Mouse (Mus musculus): ENCODE data around the gene Nid2. TPM values are rescaled to one million over a fixed set of nuclear protein-coding genes. Genes with fewer than 3 reads are reported as not detected.
A peak's percentile ranks its signal among the peaks of the same experiment; 100 is the strongest.

Gene Nid2
- polyA plus RNA-seq, 1 experiment from 2014 or later = 32.9 TPM

- no peaks in the 10 kb centered on the region for H3K9me3 ChIP-seq (ENCODE audit: control insufficient read depth, low read length)
- no peaks in the 10 kb centered on the region for H3K36me3 ChIP-seq (ENCODE audit: control insufficient read depth, insufficient read depth, low read length)
- DNase-seq (ENCODE audit: low spot score) = no peak
- H3K27ac ChIP-seq (ENCODE audit: low read depth, low read length) = no peak overlapping the region
- 85% methylated on average over 3 of the region's 3 CpGs for WGBS
- no peaks in the 10 kb centered on the region for H3K27me3 ChIP-seq (ENCODE audit: control insufficient read depth, insufficient read depth, low read length)
- H3K4me2 ChIP-seq (replicated peaks; ENCODE audit: low read depth, low read length) = no peak overlapping the region
- H3K9ac ChIP-seq (ENCODE audit: low read depth, low read length) = no peak overlapping the region
- H3K4me1 ChIP-seq (replicated peaks; ENCODE audit: control insufficient read depth, insufficient read depth, low read length) = no peaks in the 10 kb centered on the region
- ATAC-seq (ENCODE audit: low FRiP score) = no peak
- H3K4me3 ChIP-seq (ENCODE audit: low read depth, low read length) = no peak overlapping the region
Measured at GRCm38 (mm10) chr14:19807339-19807738, 56.3 kb downstream of the Nid2 start.

DNA sequence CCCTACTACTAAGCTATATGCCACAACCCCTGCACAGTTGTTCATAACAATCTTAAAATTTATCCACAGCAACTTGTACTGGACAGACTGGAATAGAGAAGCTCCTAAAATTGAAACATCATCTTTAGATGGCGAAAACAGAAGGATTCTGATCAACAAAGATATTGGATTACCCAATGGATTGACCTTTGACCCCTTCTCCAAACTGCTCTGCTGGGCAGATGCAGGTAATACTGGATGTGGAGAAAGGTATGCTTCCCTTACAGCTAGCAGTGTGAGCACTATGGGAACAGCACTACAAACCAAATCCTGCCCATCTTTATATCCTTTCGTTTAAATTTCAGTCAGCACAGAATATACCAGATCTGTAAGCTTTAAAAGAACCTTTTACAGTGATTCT is 56.8 kb downstream of the Nid2 start:
- ATAC-seq (ENCODE audit: low FRiP score) = no peak
- no peak overlapping the region for H3K4me2 ChIP-seq (replicated peaks; ENCODE audit: low read depth, low read length)
- H3K9ac ChIP-seq (ENCODE audit: low read depth, low read length) = no peak overlapping the region
- 89% methylated on average over 2 of the region's 2 CpGs for WGBS
- H3K27ac ChIP-seq (ENCODE audit: low read depth, low read length) = no peak overlapping the region
- no peaks in the 10 kb centered on the region for H3K27me3 ChIP-seq (ENCODE audit: control insufficient read depth, insufficient read depth, low read length)
- no peak for DNase-seq (ENCODE audit: low spot score)
- H3K36me3 ChIP-seq (ENCODE audit: control insufficient read depth, insufficient read depth, low read length) = no peaks in the 10 kb centered on the region
- no peaks in the 10 kb centered on the region for H3K4me1 ChIP-seq (replicated peaks; ENCODE audit: control insufficient read depth, insufficient read depth, low read length)
- H3K9me3 ChIP-seq (ENCODE audit: control insufficient read depth, low read length) = no peaks in the 10 kb centered on the region
- no peak overlapping the region for H3K4me3 ChIP-seq (ENCODE audit: low read depth, low read length)

DNA sequence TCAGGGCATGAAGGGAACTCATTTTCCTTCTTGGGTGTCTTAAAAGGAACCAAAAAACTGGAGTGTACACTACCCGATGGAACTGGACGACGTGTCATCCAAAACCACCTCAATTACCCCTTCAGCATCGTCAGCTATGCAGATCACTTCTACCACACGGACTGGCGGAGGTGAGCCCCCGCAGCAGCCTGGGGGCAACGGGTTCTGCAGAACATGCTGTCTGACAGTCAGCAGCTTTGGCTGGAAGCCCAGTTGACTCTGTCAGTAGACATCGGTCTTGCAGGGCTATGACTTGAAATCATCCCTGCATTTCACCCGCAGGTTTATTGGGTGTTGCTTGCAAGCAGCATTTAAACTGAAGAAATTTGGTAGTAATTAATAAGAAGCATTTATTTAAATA is 58.9 kb downstream of the Nid2 start:
- Histone ChIP-seq H3K4me2 (replicated peaks; ENCODE audit: low read depth, low read length) (no peak overlapping the region), H3K4me3 (ENCODE audit: low read depth, low read length) (no peak overlapping the region), H3K4me1 (replicated peaks; ENCODE audit: control insufficient read depth, insufficient read depth, low read length) (no peaks in the 10 kb centered on the region), H3K9me3 (ENCODE audit: control insufficient read depth, low read length) (no peaks in the 10 kb centered on the region), H3K36me3 (ENCODE audit: control insufficient read depth, insufficient read depth, low read length) (no peaks in the 10 kb centered on the region), H3K27ac (ENCODE audit: low read depth, low read length) (no peak overlapping the region), H3K27me3 (ENCODE audit: control insufficient read depth, insufficient read depth, low read length) (no peaks in the 10 kb centered on the region), H3K9ac (ENCODE audit: low read depth, low read length) (no peak overlapping the region)
- ATAC-seq (ENCODE audit: low FRiP score) = no peak
- WGBS = 92% methylated on average over 10 of the region's 10 CpGs
- DNase-seq (ENCODE audit: low spot score) = no peak

DNA sequence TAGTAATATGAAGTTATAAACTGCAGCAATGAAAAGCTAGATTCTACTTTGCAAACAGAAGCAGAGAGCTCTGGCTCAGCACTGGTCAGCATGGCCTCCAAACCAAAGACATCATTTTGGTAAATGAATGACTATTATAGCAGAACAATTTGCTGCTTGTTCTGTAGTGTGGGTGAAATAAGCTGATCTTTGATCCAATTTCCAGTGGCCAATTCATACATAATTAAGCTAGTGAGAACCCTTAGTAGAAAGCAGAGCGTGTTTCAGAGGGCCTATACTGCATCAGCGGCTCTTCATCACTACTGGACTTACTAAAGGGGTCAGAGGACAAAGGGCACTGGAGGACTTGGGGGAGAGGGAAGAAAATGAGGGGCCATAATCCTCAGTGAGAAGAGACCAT is 62.0 kb downstream of the Nid2 start:
- Histone ChIP-seq H3K27ac (ENCODE audit: low read depth, low read length) (no peak overlapping the region), H3K9me3 (ENCODE audit: control insufficient read depth, low read length) (no peaks in the 10 kb centered on the region), H3K36me3 (ENCODE audit: control insufficient read depth, insufficient read depth, low read length) (peaks cover 4% of the 10 kb centered on the region; the same call in 1 of the 2 replicates), H3K4me1 (replicated peaks; ENCODE audit: control insufficient read depth, insufficient read depth, low read length) (no peaks in the 10 kb centered on the region), H3K4me2 (replicated peaks; ENCODE audit: low read depth, low read length) (no peak overlapping the region), H3K4me3 (ENCODE audit: low read depth, low read length) (no peak overlapping the region), H3K9ac (ENCODE audit: low read depth, low read length) (no peak overlapping the region), H3K27me3 (ENCODE audit: control insufficient read depth, insufficient read depth, low read length) (no peaks in the 10 kb centered on the region)
- no peak for ATAC-seq (ENCODE audit: low FRiP score)
- no peak for DNase-seq (ENCODE audit: low spot score)
- 84% methylated on average over 2 of the region's 2 CpGs for WGBS

- no peaks in the 10 kb centered on the region for H3K27me3 ChIP-seq (ENCODE audit: control insufficient read depth, insufficient read depth, low read length)
- H3K4me1 ChIP-seq (replicated peaks; ENCODE audit: control insufficient read depth, insufficient read depth, low read length) = no peaks in the 10 kb centered on the region
- H3K9me3 ChIP-seq (ENCODE audit: control insufficient read depth, low read length) = no peaks in the 10 kb centered on the region
- H3K4me2 ChIP-seq (replicated peaks; ENCODE audit: low read depth, low read length) = no peak overlapping the region
- H3K36me3 ChIP-seq (ENCODE audit: control insufficient read depth, insufficient read depth, low read length) = peaks cover 8% of the 10 kb centered on the region; the same call in 1 of the 2 replicates
- 17% methylated on average over 1 of the region's 1 CpGs for WGBS
- ATAC-seq (ENCODE audit: low FRiP score) (no peak), DNase-seq (ENCODE audit: low spot score) (peak; percentile 89)
- H3K4me3 ChIP-seq (ENCODE audit: low read depth, low read length) = no peak overlapping the region
- no peak overlapping the region for H3K9ac ChIP-seq (ENCODE audit: low read depth, low read length)
- no peak overlapping the region for H3K27ac ChIP-seq (ENCODE audit: low read depth, low read length)
Measured at GRCm38 (mm10) chr14:19817949-19818348, 66.9 kb downstream of the Nid2 start.

DNA sequence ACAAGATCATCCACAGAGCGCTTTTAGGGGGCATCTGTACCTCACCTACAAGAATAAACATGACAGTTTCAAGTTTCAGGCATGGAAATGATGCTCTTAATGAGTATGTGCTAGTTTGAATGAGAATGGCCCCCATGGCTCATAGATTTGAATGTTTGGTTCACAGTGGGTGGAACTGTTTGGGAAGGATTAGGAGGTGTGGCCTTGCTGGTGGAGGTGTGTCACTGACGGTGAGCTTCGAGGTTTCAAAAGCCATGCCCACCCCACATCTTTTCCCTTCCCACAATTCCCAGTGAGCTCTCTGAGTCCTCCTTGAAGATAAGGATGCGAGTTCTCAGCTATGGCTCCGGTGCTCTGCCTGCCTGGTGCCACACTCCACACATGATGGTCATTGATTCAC is 70.6 kb downstream of the Nid2 start:
- H3K27ac ChIP-seq (ENCODE audit: low read depth, low read length) = no peak overlapping the region
- WGBS = 99% methylated on average over 5 of the region's 5 CpGs

GRCm38 (mm10) chr14:19823321-19824142 is 72.5 kb downstream of the Nid2 start, which contains the start of gene Rtraf:
TSS of gene Rtraf (minus strand) at chr14:19823824.
- Histone ChIP-seq H3K27ac (ENCODE audit: low read depth, low read length) (peak within 1 kb of the TSS; percentile 76), H3K4me1 (replicated peaks; ENCODE audit: control insufficient read depth, insufficient read depth, low read length) (no peaks in the 10 kb centered on the region), H3K4me3 (ENCODE audit: low read depth, low read length) (peak within 1 kb of the TSS; percentile 96), H3K9ac (ENCODE audit: low read depth, low read length) (peak within 1 kb of the TSS; percentile 88), H3K27me3 (ENCODE audit: control insufficient read depth, insufficient read depth, low read length) (no peaks in the 10 kb centered on the region), H3K9me3 (ENCODE audit: control insufficient read depth, low read length) (no peaks in the 10 kb centered on the region), H3K36me3 (ENCODE audit: control insufficient read depth, insufficient read depth, low read length) (0 out of 2 replicates have a peak, but pooled peaks cover 4% of the 10 kb centered on the region), H3K4me2 (replicated peaks; ENCODE audit: low read depth, low read length) (peak within 1 kb of the TSS; percentile 74)
- DNase-seq (ENCODE audit: low spot score) = peak; percentile 97
- 2% methylated on average over 73 of the region's 80 CpGs for WGBS
- ATAC-seq (ENCODE audit: low FRiP score) = peak; percentile 97

More for the DNA sequence above, 70.6 kb downstream of the Nid2 start:
- 0 out of 2 replicates have a peak, but pooled peaks cover 4% of the 10 kb centered on the region for H3K36me3 ChIP-seq (ENCODE audit: control insufficient read depth, insufficient read depth, low read length)
- no peak overlapping the region for H3K9ac ChIP-seq (ENCODE audit: low read depth, low read length)
- H3K27me3 ChIP-seq (ENCODE audit: control insufficient read depth, insufficient read depth, low read length) = no peaks in the 10 kb centered on the region
- H3K4me1 ChIP-seq (replicated peaks; ENCODE audit: control insufficient read depth, insufficient read depth, low read length) = no peaks in the 10 kb centered on the region
- no peaks in the 10 kb centered on the region for H3K9me3 ChIP-seq (ENCODE audit: control insufficient read depth, low read length)
- no peak overlapping the region for H3K4me2 ChIP-seq (replicated peaks; ENCODE audit: low read depth, low read length)
- DNase-seq (ENCODE audit: low spot score) (no peak), ATAC-seq (ENCODE audit: low FRiP score) (no peak)
- H3K4me3 ChIP-seq (ENCODE audit: low read depth, low read length) = no peak overlapping the region

- DNase-seq (ENCODE audit: low spot score) (peak; percentile 70), ATAC-seq (ENCODE audit: low FRiP score) (peak; percentile 63)
- H3K4me2 ChIP-seq (replicated peaks; ENCODE audit: low read depth, low read length) = 0 out of 2 replicates have a peak overlapping the region, but pooled peaks have one; percentile 3
- H3K4me3 ChIP-seq (ENCODE audit: low read depth, low read length) = no peak overlapping the region
- 0 out of 2 replicates have a peak, but pooled peaks cover 4% of the 10 kb centered on the region for H3K36me3 ChIP-seq (ENCODE audit: control insufficient read depth, insufficient read depth, low read length)
- H3K9me3 ChIP-seq (ENCODE audit: control insufficient read depth, low read length) = no peaks in the 10 kb centered on the region
- H3K9ac ChIP-seq (ENCODE audit: low read depth, low read length) = no peak overlapping the region; the same call in 1 of the 2 replicates
- H3K27me3 ChIP-seq (ENCODE audit: control insufficient read depth, insufficient read depth, low read length) = no peaks in the 10 kb centered on the region
- no peaks in the 10 kb centered on the region for H3K4me1 ChIP-seq (replicated peaks; ENCODE audit: control insufficient read depth, insufficient read depth, low read length)
- H3K27ac ChIP-seq (ENCODE audit: low read depth, low read length) = peak overlapping the region; percentile 88
- WGBS = 47% methylated on average over 11 of the region's 11 CpGs
Measured at GRCm38 (mm10) chr14:19825481-19825880, 74.4 kb downstream of the Nid2 start.

DNA sequence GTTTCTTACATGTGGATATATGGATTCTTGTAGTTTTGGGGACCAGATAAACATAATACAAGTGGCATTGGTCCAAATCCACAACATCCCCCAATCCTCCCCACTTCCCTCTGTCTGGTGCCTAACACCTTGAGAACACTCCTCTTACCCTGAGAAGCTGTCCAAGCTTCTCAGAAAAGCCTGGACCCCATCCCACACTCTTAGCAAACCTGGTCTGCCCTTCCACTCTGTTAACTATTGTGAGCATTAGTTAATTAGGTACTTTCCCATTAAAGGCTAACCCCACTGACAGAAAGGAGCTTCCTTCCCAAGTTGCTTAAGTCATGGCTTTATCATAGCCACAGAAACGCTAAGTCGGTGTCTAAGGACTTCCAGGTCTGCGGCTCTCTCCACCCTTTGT is 85.2 kb downstream of the Nid2 start:
- DNase-seq (ENCODE audit: low spot score) (no peak), ATAC-seq (ENCODE audit: low FRiP score) (no peak)
- no peaks in the 10 kb centered on the region for H3K36me3 ChIP-seq (ENCODE audit: control insufficient read depth, insufficient read depth, low read length)
- no peaks in the 10 kb centered on the region for H3K27me3 ChIP-seq (ENCODE audit: control insufficient read depth, insufficient read depth, low read length)
- no peaks in the 10 kb centered on the region for H3K4me1 ChIP-seq (replicated peaks; ENCODE audit: control insufficient read depth, insufficient read depth, low read length)
- no peak overlapping the region for H3K4me2 ChIP-seq (replicated peaks; ENCODE audit: low read depth, low read length)
- no peak overlapping the region for H3K4me3 ChIP-seq (ENCODE audit: low read depth, low read length)
- no peak overlapping the region for H3K9ac ChIP-seq (ENCODE audit: low read depth, low read length)
- H3K9me3 ChIP-seq (ENCODE audit: control insufficient read depth, low read length) = no peaks in the 10 kb centered on the region
- 88% methylated on average over 3 of the region's 3 CpGs for WGBS
- H3K27ac ChIP-seq (ENCODE audit: low read depth, low read length) = no peak overlapping the region
